Mouse (Mus musculus): Measurements from ENCODE around the gene Shank2. TPM values are rescaled to one million over a fixed set of nuclear protein-coding genes. Genes with fewer than 3 reads are reported as not detected.

Shank2 gene
- polyA plus RNA-seq, 1 experiment, result 0.70 TPM

DNA sequence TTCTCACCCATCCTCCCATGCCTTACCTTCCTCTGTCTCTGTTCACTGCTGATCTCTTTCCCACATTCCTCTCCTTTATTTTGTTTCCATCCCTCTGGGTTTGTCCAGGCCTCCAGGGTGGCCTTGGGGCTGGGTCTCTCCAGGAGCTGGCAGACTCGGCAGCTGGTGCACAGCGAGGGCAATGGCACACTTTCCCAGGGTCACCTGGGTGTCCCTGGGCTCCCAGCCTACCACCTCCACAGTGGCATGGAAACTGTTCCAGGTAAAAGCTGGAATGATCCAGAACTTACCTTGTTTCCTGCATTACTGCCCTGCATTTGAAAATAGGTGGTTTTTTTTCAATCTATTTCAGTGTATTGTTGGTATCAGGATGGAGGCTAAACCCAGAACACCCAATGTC is 12.8 kb downstream of the Shank2 start:
- no peaks in the 10 kb centered on the region for H3K36me3 ChIP-seq (ENCODE audit: control insufficient read depth, insufficient read depth)
- TF ChIP-seq MYOG (IDR thresholded peaks at IDR 0.05; ENCODE audit: control insufficient read depth, extremely low read depth, insufficient read length), result no peak
- TF ChIP-seq MYOD1 (IDR thresholded peaks at IDR 0.05; ENCODE audit: control insufficient read depth, insufficient read length, low read depth), result no peak
- no peak overlapping the region for H3ac ChIP-seq (ENCODE audit: control insufficient read depth, insufficient read length, low read depth)
- no peaks in the 10 kb centered on the region for H3K27me3 ChIP-seq (ENCODE audit: control insufficient read depth, insufficient read depth, insufficient read length)
- no peaks in the 10 kb centered on the region for H3K79me2 ChIP-seq (ENCODE audit: control insufficient read depth, insufficient read depth)
- H3K79me3 ChIP-seq (ENCODE audit: low read depth), result no peaks in the 10 kb centered on the region
- no peak overlapping the region for H3K4me3 ChIP-seq (ENCODE audit: insufficient read depth, poor library complexity, severe bottlenecking)

DNA sequence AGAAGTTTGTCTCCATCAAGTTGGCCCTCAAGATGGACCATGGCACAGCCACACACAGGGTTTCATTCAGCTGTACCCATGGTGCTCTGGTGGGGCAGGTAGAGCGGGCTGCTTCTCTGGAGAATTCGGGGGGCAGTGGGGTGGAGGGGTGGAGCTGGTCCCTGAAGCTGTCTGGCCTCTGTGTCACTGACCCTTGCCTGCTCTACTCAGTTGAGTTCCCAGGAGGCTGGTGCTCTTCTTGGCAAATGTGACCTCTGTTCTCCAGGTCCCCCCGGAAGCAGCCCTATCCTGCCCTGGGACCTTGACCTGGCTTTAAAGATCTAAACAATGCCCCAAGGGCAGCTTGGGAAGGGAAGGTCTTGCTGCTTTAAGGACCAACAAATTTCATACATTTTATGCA is 20.1 kb downstream of the Shank2 start:
- no peaks in the 10 kb centered on the region for H3K79me2 ChIP-seq (ENCODE audit: control insufficient read depth, insufficient read depth)
- no peak for TF ChIP-seq USF1 (IDR thresholded peaks at IDR 0.05; ENCODE audit: low read depth)
- TF ChIP-seq CTCF (IDR thresholded peaks at IDR 0.05; ENCODE audit: control insufficient read depth, insufficient read depth, insufficient read length), result no peak
- no peak for TF ChIP-seq CEBPB (IDR thresholded peaks at IDR 0.05; ENCODE audit: low read depth)
- TF ChIP-seq MYOD1 (IDR thresholded peaks at IDR 0.05; ENCODE audit: control insufficient read depth, insufficient read length, low read depth), result no peak
- no peak for TF ChIP-seq MYOG (IDR thresholded peaks at IDR 0.05; ENCODE audit: control insufficient read depth, extremely low read depth, insufficient read length)
- no peak for TF ChIP-seq MAX (IDR thresholded peaks at IDR 0.05)
- no peak for TF ChIP-seq FOSL1 (IDR thresholded peaks at IDR 0.05; ENCODE audit: insufficient read depth, low read length, poor library complexity, severe bottlenecking)
- H3K79me3 ChIP-seq (ENCODE audit: low read depth), result no peaks in the 10 kb centered on the region
- no peak overlapping the region for H3K4me3 ChIP-seq (ENCODE audit: insufficient read depth, poor library complexity, severe bottlenecking)
- H3ac ChIP-seq (ENCODE audit: control insufficient read depth, insufficient read length, low read depth), result no peak overlapping the region
- H3K27me3 ChIP-seq (ENCODE audit: control insufficient read depth, insufficient read depth, insufficient read length), result no peaks in the 10 kb centered on the region
- no peaks in the 10 kb centered on the region for H3K36me3 ChIP-seq (ENCODE audit: control insufficient read depth, insufficient read depth)

DNA sequence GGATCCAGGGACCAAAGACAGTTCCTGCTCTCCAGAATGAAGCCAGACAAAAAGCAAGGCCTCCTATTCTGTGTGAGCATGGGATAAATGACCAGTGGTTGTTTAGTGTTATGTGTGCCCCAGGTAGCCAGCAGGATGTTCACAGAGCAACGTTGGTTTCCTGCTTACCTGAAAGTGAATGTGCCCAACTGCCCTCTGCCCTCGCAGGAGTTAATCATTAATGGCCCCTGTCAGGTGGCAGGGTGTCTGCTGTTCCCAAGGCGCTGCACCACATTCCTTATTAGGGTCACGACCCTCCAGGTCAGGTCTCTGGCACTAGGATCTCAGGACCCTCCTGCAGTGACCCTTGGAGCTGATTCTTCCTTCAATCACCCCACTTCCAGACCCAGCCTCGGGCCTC is 21.0 kb downstream of the Shank2 start:
- no peak for TF ChIP-seq FOSL1 (IDR thresholded peaks at IDR 0.05; ENCODE audit: insufficient read depth, low read length, poor library complexity, severe bottlenecking)
- TF ChIP-seq CTCF (IDR thresholded peaks at IDR 0.05; ENCODE audit: control insufficient read depth, insufficient read depth, insufficient read length), result no peak
- TF ChIP-seq MYOG (IDR thresholded peaks at IDR 0.05; ENCODE audit: control insufficient read depth, extremely low read depth, insufficient read length), result no peak
- no peak for TF ChIP-seq CEBPB (IDR thresholded peaks at IDR 0.05; ENCODE audit: low read depth)
- TF ChIP-seq MAX (IDR thresholded peaks at IDR 0.05), result no peak
- no peak for TF ChIP-seq MYOD1 (IDR thresholded peaks at IDR 0.05; ENCODE audit: control insufficient read depth, insufficient read length, low read depth)
- no peak for TF ChIP-seq USF1 (IDR thresholded peaks at IDR 0.05; ENCODE audit: low read depth)
- H3K36me3 ChIP-seq (ENCODE audit: control insufficient read depth, insufficient read depth), result no peaks in the 10 kb centered on the region
- no peak overlapping the region for H3K4me3 ChIP-seq (ENCODE audit: insufficient read depth, poor library complexity, severe bottlenecking)
- H3K79me2 ChIP-seq (ENCODE audit: control insufficient read depth, insufficient read depth), result no peaks in the 10 kb centered on the region
- no peak overlapping the region for H3ac ChIP-seq (ENCODE audit: control insufficient read depth, insufficient read length, low read depth)
- no peaks in the 10 kb centered on the region for H3K27me3 ChIP-seq (ENCODE audit: control insufficient read depth, insufficient read depth, insufficient read length)
- H3K79me3 ChIP-seq (ENCODE audit: low read depth), result no peaks in the 10 kb centered on the region

DNA sequence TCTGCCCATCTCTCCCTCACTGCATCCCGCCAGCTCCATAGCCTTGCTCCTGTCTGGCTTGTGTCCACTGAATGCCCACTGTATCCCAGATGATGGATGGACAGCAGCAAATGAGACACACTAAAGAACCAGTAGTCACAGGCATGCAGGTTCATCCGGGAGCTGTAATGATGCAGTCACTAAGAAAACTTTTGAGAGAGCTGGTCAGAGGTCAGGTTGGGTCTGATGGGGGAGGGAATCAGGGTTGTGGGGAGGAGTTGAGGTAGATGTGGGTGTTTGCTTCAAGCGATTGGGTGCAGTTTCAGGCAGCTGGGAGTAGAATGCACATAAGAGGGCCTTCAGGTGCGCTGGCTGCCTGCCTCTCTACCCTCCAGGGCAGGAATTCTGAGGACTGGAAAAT is 21.8 kb downstream of the Shank2 start:
- no peaks in the 10 kb centered on the region for H3K79me2 ChIP-seq (ENCODE audit: control insufficient read depth, insufficient read depth)
- H3K27me3 ChIP-seq (ENCODE audit: control insufficient read depth, insufficient read depth, insufficient read length), result no peaks in the 10 kb centered on the region
- no peaks in the 10 kb centered on the region for H3K79me3 ChIP-seq (ENCODE audit: low read depth)
- no peak overlapping the region for H3K4me3 ChIP-seq (ENCODE audit: insufficient read depth, poor library complexity, severe bottlenecking)
- H3K36me3 ChIP-seq (ENCODE audit: control insufficient read depth, insufficient read depth), result no peaks in the 10 kb centered on the region
- TF ChIP-seq USF1 (IDR thresholded peaks at IDR 0.05; ENCODE audit: low read depth) (no peak), MAX (IDR thresholded peaks at IDR 0.05) (no peak), CEBPB (IDR thresholded peaks at IDR 0.05; ENCODE audit: low read depth) (no peak), FOSL1 (IDR thresholded peaks at IDR 0.05; ENCODE audit: insufficient read depth, low read length, poor library complexity, severe bottlenecking) (no peak), MYOG (IDR thresholded peaks at IDR 0.05; ENCODE audit: control insufficient read depth, extremely low read depth, insufficient read length) (no peak), CTCF (IDR thresholded peaks at IDR 0.05; ENCODE audit: control insufficient read depth, insufficient read depth, insufficient read length) (no peak), MYOD1 (IDR thresholded peaks at IDR 0.05; ENCODE audit: control insufficient read depth, insufficient read length, low read depth) (no peak)
- no peak overlapping the region for H3ac ChIP-seq (ENCODE audit: control insufficient read depth, insufficient read length, low read depth)

DNA sequence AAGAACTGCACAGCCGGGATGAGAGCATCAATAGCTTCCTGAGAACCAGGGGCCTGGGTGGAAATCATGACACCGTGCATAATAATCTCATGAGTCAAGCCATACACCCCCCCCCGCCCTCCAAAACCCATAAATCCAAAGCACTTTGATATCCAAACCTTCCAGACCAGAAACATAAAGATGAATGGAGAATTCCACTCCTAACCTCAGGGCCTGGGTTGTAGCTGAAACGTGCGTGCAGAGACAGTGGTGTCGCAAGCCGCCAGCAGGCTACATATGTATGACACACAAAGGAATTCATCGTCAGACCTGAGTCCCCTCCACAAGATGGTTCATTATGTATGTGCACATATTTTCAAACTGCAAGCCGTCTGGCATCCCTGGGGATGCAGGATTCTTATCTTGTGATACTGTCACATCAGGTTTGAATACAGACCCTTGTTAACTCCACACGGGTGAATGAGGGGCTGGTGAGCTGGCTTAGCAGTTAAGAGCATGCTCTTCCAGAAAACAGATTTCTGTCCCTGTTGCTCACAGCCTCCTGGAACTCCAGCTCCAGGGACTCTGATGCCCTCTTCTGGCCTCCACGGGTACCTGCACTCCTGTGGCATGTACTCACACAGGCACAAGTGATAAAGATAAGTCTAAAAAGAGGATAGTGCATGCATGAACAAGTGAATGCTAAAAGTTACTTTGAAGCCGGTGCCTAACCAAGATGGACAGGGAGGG is 24.5 kb downstream of the Shank2 start:
- Histone ChIP-seq H3ac (ENCODE audit: control insufficient read depth, insufficient read length, low read depth) (no peak overlapping the region), H3K27me3 (ENCODE audit: control insufficient read depth, insufficient read depth, insufficient read length) (no peaks in the 10 kb centered on the region)
- TF ChIP-seq USF1 (IDR thresholded peaks at IDR 0.05; ENCODE audit: low read depth) (no peak), MYOD1 (IDR thresholded peaks at IDR 0.05; ENCODE audit: control insufficient read depth, insufficient read length, low read depth) (no peak), MAX (IDR thresholded peaks at IDR 0.05) (peak; percentile 3), MYOG (IDR thresholded peaks at IDR 0.05; ENCODE audit: control insufficient read depth, extremely low read depth, insufficient read length) (no peak), CTCF (IDR thresholded peaks at IDR 0.05; ENCODE audit: control insufficient read depth, insufficient read depth, insufficient read length) (no peak), CEBPB (IDR thresholded peaks at IDR 0.05; ENCODE audit: low read depth) (peak; percentile 96), FOSL1 (IDR thresholded peaks at IDR 0.05; ENCODE audit: insufficient read depth, low read length, poor library complexity, severe bottlenecking) (peak; percentile 42)

DNA sequence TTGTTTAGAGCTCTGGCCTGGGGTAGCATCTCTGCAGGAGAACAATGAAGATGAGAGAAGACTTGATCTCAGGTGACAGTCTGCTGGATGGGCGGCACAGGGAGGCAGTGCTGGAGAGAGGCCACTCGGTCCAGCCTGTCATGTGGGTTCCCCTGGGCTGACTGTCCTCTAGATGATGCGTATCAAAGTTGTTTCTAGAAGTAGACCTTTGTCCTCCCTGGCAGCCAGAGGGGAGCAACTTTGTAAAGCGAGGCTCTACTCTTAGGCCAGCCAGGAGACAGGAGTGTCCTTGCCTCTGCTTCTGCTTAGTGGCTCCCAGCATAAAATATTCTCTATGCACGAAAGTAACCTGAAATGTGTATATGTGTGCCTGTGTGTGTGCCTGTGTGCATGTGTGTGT is 27.5 kb downstream of the Shank2 start:
- TF ChIP-seq FOSL1 (IDR thresholded peaks at IDR 0.05; ENCODE audit: insufficient read depth, low read length, poor library complexity, severe bottlenecking), result no peak
- H3K4me3 ChIP-seq (ENCODE audit: insufficient read depth, poor library complexity, severe bottlenecking), result no peak overlapping the region
- H3K79me2 ChIP-seq (ENCODE audit: control insufficient read depth, insufficient read depth), result no peaks in the 10 kb centered on the region
- no peaks in the 10 kb centered on the region for H3K36me3 ChIP-seq (ENCODE audit: control insufficient read depth, insufficient read depth)
- H3K27me3 ChIP-seq (ENCODE audit: control insufficient read depth, insufficient read depth, insufficient read length), result no peaks in the 10 kb centered on the region
- H3ac ChIP-seq (ENCODE audit: control insufficient read depth, insufficient read length, low read depth), result no peak overlapping the region
- H3K79me3 ChIP-seq (ENCODE audit: low read depth), result no peaks in the 10 kb centered on the region

More for the DNA sequence above, 24.5 kb downstream of the Shank2 start:
- no peaks in the 10 kb centered on the region for H3K79me3 ChIP-seq (ENCODE audit: low read depth)
- H3K4me3 ChIP-seq (ENCODE audit: insufficient read depth, poor library complexity, severe bottlenecking), result no peak overlapping the region
- H3K36me3 ChIP-seq (ENCODE audit: control insufficient read depth, insufficient read depth), result no peaks in the 10 kb centered on the region
- no peaks in the 10 kb centered on the region for H3K79me2 ChIP-seq (ENCODE audit: control insufficient read depth, insufficient read depth)
